ENCODE assay signal across 8 mouse cellular contexts in genomic region chr14:32192437-32192836, GRCm38 (mm10). TPM values are rescaled to one million over a fixed set of nuclear protein-coding genes. Genes with fewer than 3 reads are reported as not detected.
DNase-seq lines count a peak whose midpoint lies in the region; ATAC-seq and TF ChIP-seq lines count a peak whose summit lies in the region.
"Had no signal": no experiment of that assay in that cellular context is flagged by ENCODE, and none has a peak within 500 bp of the region (broad histone marks: within the 10 kb centered on the region; RNA-seq: fewer than 3 reads in every experiment).

No protein-coding gene starts in this region.

- H3K9me3 ChIP-seq in intestine, embryonic 14.5 days (ENCODE audit: control insufficient read depth, low read length) = no peaks in the 10 kb centered on the region
- no peaks in the 10 kb centered on the region for H3K9me3 ChIP-seq in liver, embryonic 12.5 days (replicated peaks)

- no peak overlapping the region for H3K4me3 ChIP-seq in thymus, adult 2 months (ENCODE audit: control insufficient read depth, insufficient read depth, low read length)
- H3K4me3 ChIP-seq in intestine, embryonic 14.5 days (ENCODE audit: low read depth, low read length) = no peak overlapping the region
- H3K4me3 ChIP-seq in liver, embryonic 12.5 days = no peak overlapping the region

- no peaks in the 10 kb centered on the region for H3K4me1 ChIP-seq in thymus, adult 2 months (replicated peaks; ENCODE audit: control insufficient read depth, insufficient read depth, low read length)
- no peaks in the 10 kb centered on the region for H3K4me1 ChIP-seq in intestine, embryonic 14.5 days (replicated peaks; ENCODE audit: control insufficient read depth, insufficient read depth, low read length)
- H3K4me1 ChIP-seq in liver, embryonic 12.5 days = 0 out of 2 replicates have a peak, but pooled peaks cover 9% of the 10 kb centered on the region

- ATAC-seq in intestine, embryonic 14.5 days (replicated peaks; ENCODE audit: low FRiP score, low TSS enrichment, low read depth) = no peak
- ATAC-seq in liver, embryonic 12.5 days = peak; percentile 47; the same call in 1 of the 2 replicates

- 56% methylated on average over 3 of the region's 3 CpGs for WGBS in thymus, adult 2 months
- WGBS in intestine, embryonic 14.5 days = 31% methylated on average over 3 of the region's 3 CpGs
- 23% methylated on average over 3 of the region's 3 CpGs for WGBS in liver, embryonic 12.5 days (ENCODE audit: insufficient replicate concordance)

- H3K4me2 ChIP-seq in intestine, embryonic 14.5 days (ENCODE audit: low read length) = no peak overlapping the region
- H3K4me2 ChIP-seq in liver, embryonic 12.5 days = no peak overlapping the region

- TF ChIP-seq CTCF in thymus, adult 2 months (IDR thresholded peaks at IDR 0.05; ENCODE audit: borderline replicate concordance, control insufficient read depth, extremely low read depth, insufficient read depth, low read length, poor library complexity) = no peak

- H3K36me3 ChIP-seq in thymus, adult 2 months (ENCODE audit: control insufficient read depth, insufficient read depth, low read length) = peaks cover 68% of the 10 kb centered on the region
- H3K36me3 ChIP-seq in intestine, embryonic 14.5 days (ENCODE audit: control insufficient read depth, insufficient read depth, low read length) = peaks cover 79% of the 10 kb centered on the region
- peaks cover 95% of the 10 kb centered on the region for H3K36me3 ChIP-seq in liver, embryonic 12.5 days

- no peak overlapping the region for H3K9ac ChIP-seq in intestine, embryonic 14.5 days (ENCODE audit: low read length)
- no peak overlapping the region for H3K9ac ChIP-seq in liver, embryonic 12.5 days

- peak; percentile 41 for DNase-seq in thymus, adult 2 months
- no peak for DNase-seq in thymus, adult 18-20 months
- DNase-seq in adrenal gland, adult 18-20 months (ENCODE audit: low spot score in 2 of 2) = peak; percentile 34 to 57
- DNase-seq in embryo, embryonic 11 days = peak; percentile 66
- peak; percentile 61 for DNase-seq in intestine, embryonic 14.5 days (ENCODE audit: low spot score)
- peak; percentile 22 for DNase-seq in right cerebral cortex, postnatal 14 days

- H3K27ac ChIP-seq in thymus, adult 2 months (ENCODE audit: control insufficient read depth, insufficient read depth, low read length) = no peak overlapping the region
- H3K27ac ChIP-seq in intestine, embryonic 14.5 days (ENCODE audit: low read depth) = no peak overlapping the region
- no peak overlapping the region for H3K27ac ChIP-seq in liver, embryonic 12.5 days

- H3K27me3 ChIP-seq in thymus, adult 2 months (ENCODE audit: control insufficient read depth, insufficient read depth, low read length) = no peaks in the 10 kb centered on the region
- H3K27me3 ChIP-seq in intestine, embryonic 14.5 days (replicated peaks; ENCODE audit: control insufficient read depth, insufficient read depth, low read length) = no peaks in the 10 kb centered on the region
- H3K27me3 ChIP-seq in liver, embryonic 12.5 days (replicated peaks) = no peaks in the 10 kb centered on the region

- TF ChIP-seq POLR2A in thymus, adult 2 months (IDR thresholded peaks at IDR 0.05; ENCODE audit: control insufficient read depth, extremely low read depth, insufficient read depth, low read length, poor library complexity) = no peak

RNA-seq across cellular contexts. Expression of gene Timm23, which starts 9.3 kb away (rescaled TPM):
- polyA plus RNA-seq in thymus, adult 2 months (2012; rRNA removed) = 208 and 224 TPM in 2 replicates
- total RNA-seq in adrenal gland, adult 18-20 months (2021) = 100 to 1,000 TPM; 145 to 155 TPM
- 333 and 354 TPM in 2 replicates for polyA plus RNA-seq in intestine, embryonic 14.5 days (2014; fragmentation: Nextera tagmentation; extraction: Ambion mirVana)
- polyA plus RNA-seq in liver, embryonic 12.5 days (2016; fragmentation: Nextera tagmentation; extraction: Ambion mirVana) = 280 and 286 TPM in 2 replicates

RNA-seq across cellular contexts. Expression of gene Parg, which starts 9.3 kb away (rescaled TPM):
- polyA plus RNA-seq in thymus, adult 2 months (2012; rRNA removed) = 9.0 and 10.5 TPM in 2 replicates
- 10 to 100 TPM; 42.0 to 68.8 TPM for total RNA-seq in adrenal gland, adult 18-20 months (2021)
- polyA plus RNA-seq in intestine, embryonic 14.5 days (2014; fragmentation: Nextera tagmentation; extraction: Ambion mirVana) = 43.8 and 45.5 TPM in 2 replicates
- 22.7 and 26.1 TPM in 2 replicates for polyA plus RNA-seq in liver, embryonic 12.5 days (2016; fragmentation: Nextera tagmentation; extraction: Ambion mirVana)

RNA-seq across cellular contexts. Expression of gene Ncoa4, which starts 32.8 kb away (rescaled TPM):
- polyA plus RNA-seq in thymus, adult 2 months (2012; rRNA removed) = 55.8 and 65.8 TPM in 2 replicates
- 100 to 1,000 TPM; 219 to 247 TPM for total RNA-seq in adrenal gland, adult 18-20 months (2021)
- polyA plus RNA-seq in intestine, embryonic 14.5 days (2014; fragmentation: Nextera tagmentation; extraction: Ambion mirVana) = 125 TPM in 2 replicates
- 289 and 291 TPM in 2 replicates for polyA plus RNA-seq in liver, embryonic 12.5 days (2016; fragmentation: Nextera tagmentation; extraction: Ambion mirVana)

RNA-seq across cellular contexts. Expression of gene Msmb, which starts 50.6 kb away (rescaled TPM):
- not detected in 2 replicates for polyA plus RNA-seq in thymus, adult 2 months (2012; rRNA removed)
- total RNA-seq in adrenal gland, adult 18-20 months (2021) = not detected
- not detected in 2 replicates for polyA plus RNA-seq in intestine, embryonic 14.5 days (2014; fragmentation: Nextera tagmentation; extraction: Ambion mirVana)
- 0.36 and 0.50 TPM in 2 replicates for polyA plus RNA-seq in liver, embryonic 12.5 days (2016; fragmentation: Nextera tagmentation; extraction: Ambion mirVana)
- polyA plus RNA-seq: heart, embryonic 14.5 days had no signal

Comparison
In these comparisons a context has a peak if more than half of its experiments do, and no peak if none do; other contexts are left out.
1. DNase-seq: peak in thymus, adult 2 months (single experiment), adrenal gland, adult 18-20 months (2 of 2), embryo, embryonic 11 days (single experiment), intestine, embryonic 14.5 days (single experiment) and right cerebral cortex, postnatal 14 days (single experiment); none in thymus, adult 18-20 months (0 of 2).